Mouse (Mus musculus): ENCODE data around the gene Mok.

The Mok gene

DNA sequence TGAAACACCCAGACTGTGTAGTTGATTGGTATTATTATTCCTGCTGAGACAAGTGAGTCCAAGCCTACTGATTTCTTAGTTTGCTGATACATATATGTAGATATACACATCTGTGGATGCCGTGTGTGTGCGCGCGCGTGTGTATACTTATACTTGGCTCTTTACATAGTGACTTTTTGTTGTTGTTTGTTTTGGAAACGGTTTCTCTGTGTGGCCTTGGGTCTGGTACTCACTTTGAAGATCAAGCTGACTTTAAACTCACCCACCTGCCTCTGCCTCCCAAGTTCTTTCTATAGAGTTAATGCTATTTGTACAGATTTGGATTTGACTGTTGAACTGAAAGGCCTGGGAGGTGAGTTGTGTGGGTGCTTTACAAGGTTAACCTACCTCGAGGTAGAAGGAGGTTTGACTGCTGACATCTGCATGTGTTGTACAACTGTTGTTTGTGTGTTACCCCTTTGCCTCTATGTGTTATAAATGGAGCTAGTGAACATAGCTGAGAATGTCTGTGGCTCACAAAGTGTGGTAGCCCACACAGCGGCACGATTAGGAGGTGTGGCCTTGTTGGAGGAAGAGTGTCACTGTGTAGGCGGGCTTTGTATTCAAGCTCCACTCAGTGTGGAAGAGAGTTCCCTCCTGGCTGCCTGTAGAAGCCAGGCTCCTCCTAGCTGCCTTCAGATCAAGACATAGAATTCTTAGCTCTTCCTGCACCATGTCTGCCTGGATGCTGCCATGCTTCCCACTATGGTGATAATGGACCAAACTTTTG, 70.1 kb downstream of the Mok start:
- no peak for DNase-seq (ENCODE audit: low spot score in 2 of 2)

GRCm38 (mm10) chr12:110769660-110770297, 71.0 kb downstream of the Mok start:
- DNase-seq (ENCODE audit: low spot score in 2 of 2), result no peak

DNA sequence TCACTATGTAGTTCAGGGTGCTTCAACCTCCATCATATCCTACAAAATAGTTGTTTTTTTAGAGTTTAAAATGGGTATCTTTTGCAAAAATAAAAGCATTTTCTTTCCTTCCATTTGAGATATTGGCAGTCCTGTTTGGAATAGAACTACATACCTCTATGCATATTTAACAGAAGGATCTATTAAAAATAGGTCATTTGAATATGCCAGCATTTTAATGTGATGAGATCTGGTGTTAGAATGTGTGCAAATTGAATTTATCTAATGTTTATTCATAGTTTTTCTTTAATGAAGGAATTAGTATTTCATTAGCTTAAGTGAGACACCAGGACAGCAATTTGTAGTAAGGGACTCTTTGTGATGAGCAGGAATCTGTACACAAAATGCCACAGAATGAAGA, 72.2 kb downstream of the Mok start:
- no peak for DNase-seq (ENCODE audit: low spot score in 2 of 2)

DNA sequence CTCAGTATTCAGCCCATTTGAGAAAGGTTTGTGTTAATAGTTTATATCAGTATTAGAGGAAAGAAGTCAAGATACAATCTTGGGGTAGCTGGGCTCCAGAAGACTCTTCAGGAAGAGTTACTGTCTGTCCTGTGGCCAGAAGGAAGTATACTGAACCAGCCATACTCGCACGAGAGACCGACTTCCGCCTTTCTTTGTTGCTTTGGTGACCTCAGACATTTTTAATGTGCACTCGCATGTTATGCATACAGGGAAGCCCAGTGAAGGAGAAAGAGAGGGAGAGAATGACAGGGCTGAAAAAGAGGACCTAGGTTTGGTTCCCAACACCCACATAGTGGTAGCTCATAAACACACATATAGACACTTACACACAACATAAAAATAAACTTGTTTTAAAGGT, 76.2 kb downstream of the Mok start:
- DNase-seq (ENCODE audit: low spot score in 2 of 2), result no peak

GRCm38 (mm10) chr12:110762321-110762720, 78.4 kb downstream of the Mok start:
- DNase-seq (ENCODE audit: low spot score in 2 of 2), result no peak

GRCm38 (mm10) chr12:110758932-110759331, 81.8 kb downstream of the Mok start:
- DNase-seq (ENCODE audit: low spot score in 2 of 2), result no peak

All from cerebellum, postnatal 4 days (tissue).